Mouse (Mus musculus): ENCODE data around the gene Ak1.
A peak's percentile ranks its signal among the peaks of the same experiment; 100 is the strongest.

DNA sequence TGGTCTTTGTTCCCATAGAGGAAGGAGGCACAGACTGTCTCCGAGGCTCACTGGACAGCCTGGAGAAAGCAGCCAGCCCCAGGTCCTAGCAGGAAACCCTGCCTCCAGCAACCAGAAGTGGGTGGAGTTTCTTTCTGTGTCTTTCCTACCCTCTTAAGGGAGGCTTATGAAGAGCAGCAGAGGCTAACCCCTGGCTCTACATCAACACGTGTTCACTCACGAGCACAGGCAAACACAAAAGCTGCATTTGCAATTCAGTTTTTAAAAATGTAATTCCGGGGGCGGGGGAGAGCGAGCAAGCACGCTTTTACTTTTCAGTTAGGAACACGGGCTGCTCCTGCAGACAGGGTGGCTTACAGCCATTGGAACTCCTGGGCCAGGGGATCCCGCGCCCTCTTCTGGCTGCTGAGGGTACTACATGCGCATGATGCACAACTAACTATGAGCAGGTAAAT is 18.9 kb upstream of the Ak1 start:
- TF ChIP-seq EP300 (IDR thresholded peaks at IDR 0.05; ENCODE audit: low read depth) (no peak), CTCF (IDR thresholded peaks at IDR 0.05; ENCODE audit: low read depth) (peak; percentile 94)
